Mouse (Mus musculus) hematopoietic stem cell, adult 5-6 weeks (primary cell): ENCODE measurements around the gene Gm9049. TPM values are rescaled to one million over a fixed set of nuclear protein-coding genes. Genes with fewer than 3 reads are reported as not detected.
"Not testable (repeated sequence)": the region's sequence is repeated elsewhere in the genome, so short reads cannot be mapped to it uniquely, and the experiment has no call there.

ENCODE experiments used
- ATAC-seq, 2 experiments: fragments of 125-278 bp in 1 of 2; replicated peaks in 1 of 2; 2 replicates each; pipeline ENCODE4 v1.8.0; 2016 to 2017; ENCODE audit warnings: inconsistent platforms in 2 of 2, mild to moderate bottlenecking in 2 of 2, moderate number of reproducible peaks in 2 of 2, low read depth in 1 of 2, moderate TSS enrichment in 1 of 2; ENCODE audit not compliant: low FRiP score in 2 of 2, poor library complexity in 2 of 2, severe bottlenecking in 2 of 2, insufficient read depth in 1 of 2, low TSS enrichment in 1 of 2
- total RNA-seq: library from RNA; stranded (forward); fragments of 172-1452, 232-1000 nt; gene quantifications from 2 replicates; pipeline ENCODE4 v1.2.3, GENCODE M21; 2017

Gm9049 gene
- total RNA-seq = not detected in 2 replicates

- not testable (repeated sequence) for ATAC-seq
Observed at GRCm38 (mm10) chr10:118354005-118354404, at the start of gene Gm9049. TSS of gene Gm9049 (minus strand) at chr10:118354105.

GRCm38 (mm10) chr10:118399917-118400316 is 46.0 kb upstream of the Gm9049 start:
- no peak for ATAC-seq

DNA sequence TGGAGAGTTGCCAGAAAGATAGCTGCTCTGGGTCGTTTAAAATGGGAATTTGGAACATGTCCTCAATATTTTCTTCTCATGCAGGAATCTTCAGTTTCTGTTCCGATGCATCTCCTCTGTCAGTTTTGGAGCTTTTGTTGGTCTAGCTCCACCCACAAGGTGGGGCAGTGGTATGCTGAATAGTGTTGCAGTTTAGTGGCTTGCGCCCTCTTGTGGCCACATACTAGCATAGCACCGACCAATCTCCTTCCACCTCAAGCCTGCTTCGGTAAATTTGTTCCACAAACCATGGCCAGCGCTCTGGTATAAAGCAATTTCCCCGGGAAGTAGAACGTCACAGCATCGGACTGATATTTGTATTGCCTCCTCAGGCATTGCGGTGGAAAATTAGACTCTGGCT is 16.5 kb upstream of the Gm9049 start:
- peak; percentile 98 to 99 for ATAC-seq

DNA sequence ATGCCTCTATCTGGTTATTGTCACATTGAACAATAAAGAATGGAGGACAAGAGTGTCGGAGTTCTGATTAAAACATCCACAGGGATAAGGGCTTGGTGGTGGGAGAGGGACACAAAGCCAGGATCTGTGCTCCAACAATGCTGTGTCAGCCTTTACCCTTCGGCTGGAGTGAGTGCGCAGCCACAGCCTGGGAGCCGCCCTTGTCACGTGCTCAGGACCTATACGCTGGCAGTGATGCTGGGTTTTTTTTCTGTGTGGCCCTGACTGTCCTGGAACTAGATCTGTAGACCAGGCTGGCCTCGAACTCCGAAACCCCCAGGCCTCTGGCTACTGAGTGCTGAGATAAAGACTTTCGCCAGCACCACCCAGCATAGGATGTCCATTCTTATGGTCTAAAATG is 15.6 kb upstream of the Gm9049 start:
- ATAC-seq = no peak

DNA sequence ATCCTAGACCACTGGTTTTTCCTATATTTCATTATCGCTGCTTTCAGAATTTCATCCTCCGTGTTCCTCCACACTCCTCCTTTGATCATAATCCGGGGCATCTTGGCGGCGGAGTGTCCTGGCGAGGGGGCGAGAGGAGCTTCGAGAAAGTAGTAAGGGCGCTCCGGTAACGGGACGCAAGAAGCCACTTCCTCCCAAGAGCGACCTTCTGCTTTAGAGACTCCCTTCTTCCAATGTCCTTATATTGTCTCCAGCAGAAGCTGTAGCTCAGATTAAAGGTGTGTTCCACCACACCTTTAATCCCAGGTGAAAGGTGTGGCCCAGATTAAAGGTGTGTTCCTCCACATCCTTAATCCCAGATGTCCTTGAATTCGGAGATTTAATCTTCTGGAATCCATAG is 5.3 kb downstream of the Gm9049 start, which contains the start of gene Gm9048:
Gm9048 (minus strand) TSS at position 101 of the 400 bp plus-strand sequence.
- not testable (repeated sequence) for ATAC-seq

DNA sequence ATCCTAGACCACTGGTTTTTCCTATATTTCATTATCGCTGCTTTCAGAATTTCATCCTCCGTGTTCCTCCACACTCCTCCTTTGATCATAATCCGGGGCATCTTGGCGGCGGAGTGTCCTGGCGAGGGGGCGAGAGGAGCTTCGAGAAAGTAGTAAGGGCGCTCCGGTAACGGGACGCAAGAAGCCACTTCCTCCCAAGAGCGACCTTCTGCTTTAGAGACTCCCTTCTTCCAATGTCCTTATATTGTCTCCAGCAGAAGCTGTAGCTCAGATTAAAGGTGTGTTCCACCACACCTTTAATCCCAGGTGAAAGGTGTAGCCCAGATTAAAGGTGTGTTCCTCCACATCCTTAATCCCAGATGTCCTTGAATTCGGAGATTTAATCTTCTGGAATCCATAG is 10.8 kb downstream of the Gm9049 start, which contains the start of gene Gm9046:
Gm9046 (minus strand) TSS at position 101 of the 400 bp plus-strand sequence.
- not testable (repeated sequence) for ATAC-seq

GRCm38 (mm10) chr10:118337731-118338130 is 16.2 kb downstream of the Gm9049 start, which contains the start of gene Gm9045:
TSS of gene Gm9045 (minus strand) at chr10:118337831.
- ATAC-seq = not testable (repeated sequence)

GRCm38 (mm10) chr10:118332308-118332707 is 21.6 kb downstream of the Gm9049 start, which contains the start of gene Gm9044:
TSS of gene Gm9044 (minus strand) at chr10:118332408.
- ATAC-seq = not testable (repeated sequence)

- ATAC-seq = not testable (repeated sequence)
Observed at GRCm38 (mm10) chr10:118326869-118327268, 27.0 kb downstream of the Gm9049 start, which contains the start of gene Gm9040. TSS of gene Gm9040 (minus strand) at chr10:118326969.

DNA sequence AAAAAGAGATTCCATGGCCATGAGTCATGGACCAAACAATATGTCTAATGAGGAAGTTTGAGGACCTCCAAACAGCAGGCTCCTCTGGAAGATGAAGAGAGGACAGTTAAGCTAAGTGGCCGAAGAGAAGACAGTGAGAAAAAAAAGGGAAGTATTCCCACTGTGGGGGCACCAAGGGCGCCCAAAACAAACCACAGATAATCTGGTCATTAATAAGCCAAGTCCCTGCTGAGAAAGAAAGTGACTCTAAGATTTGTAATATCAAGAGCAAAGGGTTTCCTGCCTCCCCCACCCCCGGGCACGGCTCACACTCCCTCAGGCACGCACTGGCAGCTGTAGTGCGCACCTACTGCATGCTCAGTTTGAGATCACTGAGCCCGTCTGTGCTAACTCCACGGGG is 34.9 kb downstream of the Gm9049 start:
- peak in 1 of 2 experiments; percentile 20; a peak in 1 of 4 replicates for ATAC-seq

- ATAC-seq = peak; percentile 42 to 59
Observed at GRCm38 (mm10) chr10:118302133-118302532, 51.8 kb downstream of the Gm9049 start.

Other genes starting within 250 kb of the Gm9049 start
- 26.6 and 58.0 TPM in 2 replicates for gene Mdm1, start 212.3 kb downstream of the Gm9049 start, total RNA-seq
- gene Il22, start 149.2 kb downstream of the Gm9049 start, total RNA-seq = not detected in 2 replicates
- gene Gm32717, start 113.3 kb downstream of the Gm9049 start, total RNA-seq = 0.05 and 0.13 TPM in 2 replicates
- 0.05 and 0.13 TPM in 2 replicates for gene Gm32802, start 95.4 kb downstream of the Gm9049 start, total RNA-seq
- gene Iltifb, start 59.1 kb downstream of the Gm9049 start, total RNA-seq = not detected in 2 replicates
- gene Gm9040, start 27.1 kb downstream of the Gm9049 start, total RNA-seq = not detected in 2 replicates
- not detected in 2 replicates for gene Gm9044, start 21.7 kb downstream of the Gm9049 start, total RNA-seq
- not detected in 2 replicates for gene Gm9045, start 16.3 kb downstream of the Gm9049 start, total RNA-seq
- gene Gm9046, start 10.8 kb downstream of the Gm9049 start, total RNA-seq = not detected in 2 replicates
- 0.10 TPM in 1 of 2 replicates, not detected in the other for gene Gm9048, start 5.4 kb downstream of the Gm9049 start, total RNA-seq
- gene Ifng, start 86.9 kb upstream of the Gm9049 start, total RNA-seq = 1.4 and 1.6 TPM in 2 replicates